Mouse (Mus musculus): Measurements from ENCODE around the gene Fads6. TPM values are rescaled to one million over a fixed set of nuclear protein-coding genes. Genes with fewer than 3 reads are reported as not detected.

Gene Fads6
- 0.71 and 1.4 TPM in 2 replicates for polyA plus RNA-seq (2012; rRNA removed)

DNA sequence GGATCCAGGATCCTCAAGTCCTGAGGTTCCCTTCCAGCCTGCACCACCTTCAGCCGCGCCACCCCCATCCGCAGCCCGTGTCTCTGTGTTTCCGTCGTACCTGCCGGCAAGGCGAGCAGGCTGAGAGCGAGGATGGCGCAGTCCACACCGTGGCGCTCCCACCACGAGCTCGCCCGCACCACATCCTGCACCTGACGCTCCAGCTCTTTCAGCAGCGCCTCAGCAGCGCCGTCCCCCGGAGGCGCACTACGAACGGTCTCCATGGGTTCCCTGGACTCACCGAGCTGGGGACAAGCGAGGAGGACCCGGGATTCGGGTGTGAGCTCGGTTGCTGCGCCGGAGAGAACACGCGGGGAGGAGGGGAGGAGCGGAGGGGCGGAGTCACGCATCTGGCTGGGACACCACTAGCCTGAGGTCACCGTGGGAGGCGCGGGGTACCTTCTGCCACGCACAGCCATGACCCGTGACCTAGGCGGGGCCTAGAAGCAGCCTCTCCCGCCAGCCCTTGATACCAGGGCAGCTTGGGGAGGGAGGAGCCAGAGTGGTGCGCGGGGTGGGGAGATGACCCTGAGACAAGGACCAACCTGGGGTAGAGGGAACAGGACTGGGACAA is at the start of gene Fads6:
TSS of gene Fads6 (minus strand) at position 450 of the 613 bp plus-strand sequence.
- Histone ChIP-seq H3K36me3 (ENCODE audit: control insufficient read depth, insufficient read depth, low read length) (no peaks in the 10 kb centered on the region), H3K4me3 (ENCODE audit: low read depth, low read length) (peak within 1 kb of the TSS; percentile 65), H3K27me3 (ENCODE audit: control insufficient read depth, insufficient read depth, low read length) (no peaks in the 10 kb centered on the region), H3K4me1 (ENCODE audit: control insufficient read depth, insufficient read depth, insufficient read length, low read length) (peaks cover 12% of the 10 kb centered on the region), H3K27ac (ENCODE audit: insufficient read depth, low read depth, low read length) (no peak within 1 kb of the TSS)
- WGBS, result 2% methylated on average over 43 of the region's 44 CpGs
- TF ChIP-seq POLR2A (IDR thresholded peaks at IDR 0.05; ENCODE audit: low read depth, low read length), result no peak
- no peak; the same call in 1 of the 2 replicates for TF ChIP-seq CTCF (IDR thresholded peaks at IDR 0.05; ENCODE audit: extremely low read depth, insufficient read length, insufficient replicate concordance, low read depth, low read length)

DNA sequence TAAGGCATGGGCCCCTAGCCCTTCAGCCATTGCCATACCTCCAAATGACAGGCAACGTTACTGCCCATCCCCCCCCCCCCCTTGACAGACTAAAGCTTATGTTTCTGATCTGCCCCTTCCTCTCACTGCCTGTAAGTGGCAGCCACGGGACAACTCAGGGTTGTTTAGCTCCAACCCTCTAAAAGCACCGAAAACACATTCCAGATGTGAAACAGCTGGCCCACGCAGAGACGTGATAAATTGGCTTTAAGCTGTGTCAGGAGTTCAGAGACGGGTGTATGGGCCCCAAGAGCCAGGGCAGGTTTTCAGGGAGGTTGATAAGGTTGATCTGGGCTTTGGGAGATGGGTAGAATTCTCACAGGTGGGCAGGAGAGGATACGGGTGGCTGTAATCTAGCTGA is 48.1 kb upstream of the Fads6 start:
- no peaks in the 10 kb centered on the region for H3K27me3 ChIP-seq (ENCODE audit: control insufficient read depth, insufficient read depth, low read length)
- no peak for TF ChIP-seq CTCF (IDR thresholded peaks at IDR 0.05; ENCODE audit: extremely low read depth, insufficient read length, insufficient replicate concordance, low read depth, low read length)
- no peak for TF ChIP-seq POLR2A (IDR thresholded peaks at IDR 0.05; ENCODE audit: low read depth, low read length)

DNA sequence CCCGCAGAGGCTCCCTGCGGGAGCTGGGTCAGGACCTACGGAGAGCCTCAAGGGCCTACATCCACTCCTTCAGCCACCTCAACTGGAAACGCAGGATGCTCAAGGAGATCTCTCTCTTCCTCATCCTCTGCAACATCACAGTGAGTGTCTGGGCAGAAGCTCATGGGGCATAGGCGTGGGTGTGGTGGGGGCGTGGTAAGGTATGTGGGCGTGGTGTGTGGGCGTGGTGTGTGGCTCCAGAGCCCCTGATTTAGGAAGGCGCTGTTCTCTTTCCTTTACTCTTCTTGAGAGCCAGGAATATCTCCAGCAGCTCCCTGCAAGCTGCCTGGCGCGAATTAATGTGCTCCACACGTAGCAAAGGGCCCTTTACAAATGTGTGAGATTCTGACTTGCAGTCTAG is 47.5 kb upstream of the Fads6 start:
- H3K27me3 ChIP-seq (ENCODE audit: control insufficient read depth, insufficient read depth, low read length), result no peaks in the 10 kb centered on the region
- no peak for TF ChIP-seq CTCF (IDR thresholded peaks at IDR 0.05; ENCODE audit: extremely low read depth, insufficient read length, insufficient replicate concordance, low read depth, low read length)
- no peak for TF ChIP-seq POLR2A (IDR thresholded peaks at IDR 0.05; ENCODE audit: low read depth, low read length)
- H3K27ac ChIP-seq (ENCODE audit: insufficient read depth, low read depth, low read length), result no peak overlapping the region
- H3K36me3 ChIP-seq (ENCODE audit: control insufficient read depth, insufficient read depth, low read length), result no peaks in the 10 kb centered on the region
- H3K4me3 ChIP-seq (ENCODE audit: low read depth, low read length), result no peak overlapping the region
- 33% methylated on average over 12 of the region's 12 CpGs for WGBS
- peaks cover 51% of the 10 kb centered on the region for H3K4me1 ChIP-seq (ENCODE audit: control insufficient read depth, insufficient read depth, insufficient read length, low read length)

More for the DNA sequence above, 48.1 kb upstream of the Fads6 start:
- H3K27ac ChIP-seq (ENCODE audit: insufficient read depth, low read depth, low read length), result no peak overlapping the region
- peaks cover 54% of the 10 kb centered on the region for H3K4me1 ChIP-seq (ENCODE audit: control insufficient read depth, insufficient read depth, insufficient read length, low read length)
- H3K4me3 ChIP-seq (ENCODE audit: low read depth, low read length), result no peak overlapping the region
- 47% methylated on average over 7 of the region's 7 CpGs for WGBS
- no peaks in the 10 kb centered on the region for H3K36me3 ChIP-seq (ENCODE audit: control insufficient read depth, insufficient read depth, low read length)

DNA sequence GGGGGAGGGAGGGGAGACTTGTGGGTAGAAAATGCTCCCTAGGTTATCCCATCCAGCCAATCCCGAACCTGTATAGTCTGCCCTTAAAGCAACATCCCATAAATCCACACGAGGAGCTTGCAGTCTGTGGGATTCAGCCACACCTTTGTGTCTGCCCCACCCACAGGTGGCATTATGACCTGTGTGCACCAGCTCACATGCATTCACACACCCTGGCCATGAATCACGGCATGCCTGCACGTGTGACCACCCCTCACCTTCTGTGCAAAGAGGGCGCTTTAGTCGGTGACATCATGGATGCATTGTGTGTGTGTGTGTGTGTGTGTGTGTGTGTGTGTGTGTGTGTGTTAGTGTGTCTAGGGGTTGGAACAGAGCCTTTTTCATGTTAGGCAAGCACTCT is 44.4 kb upstream of the Fads6 start:
- H3K4me3 ChIP-seq (ENCODE audit: low read depth, low read length), result no peak overlapping the region
- no peaks in the 10 kb centered on the region for H3K36me3 ChIP-seq (ENCODE audit: control insufficient read depth, insufficient read depth, low read length)
- TF ChIP-seq POLR2A (IDR thresholded peaks at IDR 0.05; ENCODE audit: low read depth, low read length) (no peak), CTCF (IDR thresholded peaks at IDR 0.05; ENCODE audit: extremely low read depth, insufficient read length, insufficient replicate concordance, low read depth, low read length) (no peak)
- H3K27me3 ChIP-seq (ENCODE audit: control insufficient read depth, insufficient read depth, low read length), result no peaks in the 10 kb centered on the region
- 49% methylated on average over 6 of the region's 6 CpGs for WGBS
- no peak overlapping the region for H3K27ac ChIP-seq (ENCODE audit: insufficient read depth, low read depth, low read length)
- H3K4me1 ChIP-seq (ENCODE audit: control insufficient read depth, insufficient read depth, insufficient read length, low read length), result peaks cover 37% of the 10 kb centered on the region

DNA sequence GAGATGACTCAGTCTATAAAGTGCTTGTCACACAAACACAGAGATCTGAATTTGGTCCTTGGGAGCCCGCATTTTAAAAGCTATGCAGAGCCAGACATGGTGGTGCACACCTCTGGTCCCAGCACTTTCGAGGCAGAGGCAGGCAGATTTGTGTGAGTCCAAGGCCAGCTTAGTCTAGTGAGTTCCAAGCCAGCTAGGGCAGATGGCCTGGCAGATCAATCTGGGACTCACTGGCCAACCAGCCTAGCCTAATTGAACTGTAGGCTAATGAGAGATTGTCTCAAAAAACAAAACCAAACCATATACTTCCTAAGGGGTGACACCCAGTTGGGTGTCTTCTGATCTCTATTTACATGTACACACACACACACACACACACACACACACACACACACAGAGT is 43.8 kb upstream of the Fads6 start:
- 54% methylated on average over 2 of the region's 2 CpGs for WGBS
- peaks cover 35% of the 10 kb centered on the region for H3K4me1 ChIP-seq (ENCODE audit: control insufficient read depth, insufficient read depth, insufficient read length, low read length)
- TF ChIP-seq POLR2A (IDR thresholded peaks at IDR 0.05; ENCODE audit: low read depth, low read length) (no peak), CTCF (IDR thresholded peaks at IDR 0.05; ENCODE audit: extremely low read depth, insufficient read length, insufficient replicate concordance, low read depth, low read length) (no peak)
- H3K4me3 ChIP-seq (ENCODE audit: low read depth, low read length), result no peak overlapping the region
- no peak overlapping the region for H3K27ac ChIP-seq (ENCODE audit: insufficient read depth, low read depth, low read length)
- peaks cover under 1% of the 10 kb centered on the region; the same call in 1 of the 2 replicates for H3K27me3 ChIP-seq (ENCODE audit: control insufficient read depth, insufficient read depth, low read length)
- H3K36me3 ChIP-seq (ENCODE audit: control insufficient read depth, insufficient read depth, low read length), result no peaks in the 10 kb centered on the region

DNA sequence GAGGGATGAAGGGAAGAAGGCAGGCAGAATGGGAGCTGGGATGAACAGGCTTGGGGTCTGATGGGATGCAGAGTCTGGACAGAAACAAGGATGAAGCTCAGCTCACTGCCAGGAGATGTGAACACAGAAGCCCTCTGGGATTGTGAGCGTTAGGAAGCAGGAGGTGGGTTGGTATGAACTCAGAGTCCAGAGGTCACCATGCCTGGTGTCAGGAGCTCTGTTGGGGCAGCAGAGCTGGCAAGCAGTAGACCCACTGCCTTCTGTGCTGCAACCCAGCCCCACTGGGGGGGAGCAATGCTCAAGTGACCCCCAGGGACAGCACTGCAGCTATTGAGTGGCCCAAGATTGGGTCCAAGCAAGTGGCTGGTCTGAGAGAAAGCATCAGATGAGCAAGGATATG is 40.4 kb upstream of the Fads6 start:
- Histone ChIP-seq H3K4me1 (ENCODE audit: control insufficient read depth, insufficient read depth, insufficient read length, low read length) (peaks cover 33% of the 10 kb centered on the region), H3K27me3 (ENCODE audit: control insufficient read depth, insufficient read depth, low read length) (peaks cover 16% of the 10 kb centered on the region), H3K4me3 (ENCODE audit: low read depth, low read length) (no peak overlapping the region), H3K36me3 (ENCODE audit: control insufficient read depth, insufficient read depth, low read length) (no peaks in the 10 kb centered on the region), H3K27ac (ENCODE audit: insufficient read depth, low read depth, low read length) (peak overlapping the region; percentile 36; the same call in 1 of the 2 replicates)
- WGBS, result 21% methylated on average over 1 of the region's 1 CpGs
- TF ChIP-seq CTCF (IDR thresholded peaks at IDR 0.05; ENCODE audit: extremely low read depth, insufficient read length, insufficient replicate concordance, low read depth, low read length) (no peak), POLR2A (IDR thresholded peaks at IDR 0.05; ENCODE audit: low read depth, low read length) (no peak)

DNA sequence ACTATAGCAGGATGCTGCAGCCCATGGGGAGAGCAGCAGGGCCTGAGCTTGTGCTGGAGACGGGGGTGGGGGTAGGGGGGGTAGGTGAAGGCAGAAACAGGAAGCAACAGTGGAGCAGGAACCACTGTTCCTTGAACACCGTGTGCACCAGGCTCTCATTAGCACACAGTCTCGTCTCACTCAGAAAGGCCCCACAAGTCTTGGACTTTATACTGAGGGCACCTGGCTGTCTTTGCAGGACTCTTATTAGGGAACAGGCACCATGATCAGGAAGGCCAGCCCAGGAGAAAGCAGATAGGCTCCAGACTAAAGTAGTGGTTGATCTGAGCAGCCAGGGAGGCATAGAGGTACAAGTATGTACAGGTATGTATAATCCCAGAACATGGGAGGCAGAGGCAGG is 39.9 kb upstream of the Fads6 start:
- no peak for TF ChIP-seq POLR2A (IDR thresholded peaks at IDR 0.05; ENCODE audit: low read depth, low read length)
- TF ChIP-seq CTCF (IDR thresholded peaks at IDR 0.05; ENCODE audit: extremely low read depth, insufficient read length, insufficient replicate concordance, low read depth, low read length), result no peak
- Histone ChIP-seq H3K4me3 (ENCODE audit: low read depth, low read length) (no peak overlapping the region), H3K27ac (ENCODE audit: insufficient read depth, low read depth, low read length) (peak overlapping the region; percentile 36; the same call in 1 of the 2 replicates), H3K27me3 (ENCODE audit: control insufficient read depth, insufficient read depth, low read length) (peaks cover 16% of the 10 kb centered on the region), H3K36me3 (ENCODE audit: control insufficient read depth, insufficient read depth, low read length) (no peaks in the 10 kb centered on the region), H3K4me1 (ENCODE audit: control insufficient read depth, insufficient read depth, insufficient read length, low read length) (peaks cover 33% of the 10 kb centered on the region)
- 11% methylated on average over 3 of the region's 3 CpGs for WGBS

Data from small intestine, adult 2 months (tissue).